Mouse (Mus musculus) retina, postnatal 7 days (tissue): Measurements from ENCODE around the gene Trim7.
"Not testable (repeated sequence)": the region's sequence is repeated elsewhere in the genome, so short reads cannot be mapped to it uniquely, and the experiment has no call there.

Experiments used
- DNase-seq: peaks from one replicate; pipeline ENCODE4 v3.0.0-alpha.2; 2012; ENCODE audit warnings: low read depth, low spot score

Gene Trim7

DNA sequence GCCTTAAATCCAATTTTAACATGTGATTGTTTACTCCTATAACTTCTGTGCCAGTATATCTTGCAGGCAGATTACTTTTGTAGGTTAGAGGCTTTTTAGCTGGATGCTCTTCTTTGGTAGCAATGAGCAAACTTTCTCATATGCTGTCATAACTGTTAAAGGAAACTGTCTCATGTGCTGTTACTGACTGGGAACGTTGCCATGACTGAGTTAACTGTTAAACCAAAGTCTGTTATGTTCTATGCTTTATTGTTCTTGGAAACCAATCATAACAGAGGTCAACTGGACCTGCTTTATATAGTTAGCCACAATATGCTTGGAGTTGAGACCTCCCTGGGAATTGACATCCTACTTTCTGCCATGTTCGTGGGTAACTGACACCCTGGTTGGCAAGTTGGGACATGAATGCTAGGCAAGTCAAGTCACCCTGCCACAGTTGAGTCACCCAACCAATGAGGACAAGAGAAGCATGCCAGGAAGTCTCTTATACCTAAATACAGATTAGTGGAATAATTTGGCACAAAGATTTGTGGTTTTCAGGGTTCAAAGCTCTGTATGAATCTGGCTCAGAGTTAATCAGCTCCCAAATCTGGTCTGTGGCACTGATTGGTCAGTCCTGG, 73.0 kb downstream of the Trim7 start:
- no peak for DNase-seq

DNA sequence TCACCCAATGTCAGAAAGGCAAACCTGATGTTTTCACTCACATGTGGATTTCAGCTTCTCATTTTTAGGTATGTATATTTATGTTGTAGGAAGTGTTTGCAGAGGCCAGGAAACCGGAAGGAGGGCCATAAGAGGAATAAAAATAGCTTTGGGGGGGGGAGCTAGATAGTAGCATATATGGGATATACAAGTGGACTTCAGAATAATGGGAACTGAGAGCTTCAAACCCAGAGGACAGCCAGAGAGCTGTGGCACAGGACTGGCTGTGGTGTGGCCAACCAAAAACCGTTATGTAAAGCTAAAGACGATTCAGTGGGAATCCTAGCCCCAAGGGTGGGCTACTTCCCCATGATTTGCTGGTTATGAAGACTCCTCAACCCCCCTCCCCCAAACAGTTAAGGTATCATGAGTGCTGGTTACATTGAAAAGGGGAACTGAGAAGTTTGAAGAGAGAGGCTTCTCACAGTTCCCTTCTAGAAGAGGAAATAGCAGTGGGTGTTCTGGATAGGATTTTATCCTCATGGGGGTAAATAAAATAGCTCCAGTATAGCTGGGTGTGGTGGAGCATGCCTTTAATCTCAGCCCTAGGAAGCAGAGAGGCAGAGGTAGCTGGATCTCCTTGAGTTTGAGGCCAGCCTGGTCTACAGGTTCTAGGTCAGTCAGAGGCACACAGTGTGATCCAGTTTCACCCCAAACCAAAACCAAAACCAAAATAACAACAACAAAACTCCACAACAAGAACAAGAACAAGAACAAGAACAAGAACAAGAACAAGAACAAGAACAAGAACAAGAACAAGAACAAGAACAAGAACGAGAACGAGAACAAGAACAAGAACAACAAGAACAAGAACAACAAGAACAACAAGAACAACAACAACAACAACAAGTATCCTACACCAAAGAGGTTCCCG, 75.0 kb downstream of the Trim7 start:
- DNase-seq = not testable (repeated sequence)

DNA sequence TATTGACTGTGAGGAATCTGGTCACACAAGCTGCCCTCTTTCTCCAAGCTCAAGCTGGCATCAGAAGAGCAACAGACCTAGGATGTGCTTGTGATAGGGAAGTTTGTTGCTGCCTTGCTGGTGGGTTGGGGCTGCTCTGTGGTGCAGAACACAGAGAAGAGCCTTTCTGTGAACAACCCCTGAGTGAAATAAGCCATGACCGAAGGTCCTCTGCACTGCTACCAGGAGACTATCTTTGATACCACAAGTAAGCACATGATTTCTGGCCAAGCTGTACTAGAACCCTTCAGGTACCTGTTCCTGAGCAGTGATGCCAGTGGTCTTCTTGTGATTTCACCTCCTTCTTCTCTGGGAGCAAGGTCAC, 75.6 kb downstream of the Trim7 start:
- not testable (repeated sequence) for DNase-seq
